Mouse (Mus musculus) layer of hippocampus, postnatal 36 days (tissue): ENCODE measurements around the gene Rps11. TPM values are rescaled to one million over a fixed set of nuclear protein-coding genes. Genes with fewer than 3 reads are reported as not detected.
"Not testable (repeated sequence)": the region's sequence is repeated elsewhere in the genome, so short reads cannot be mapped to it uniquely, and the experiment has no call there.

Source experiments
- DNase-seq, 2 experiments: peaks; one replicate each; pipeline ENCODE4 v3.0.0; 2022
- total RNA-seq, 2 experiments: library from RNA; stranded (reverse); gene quantifications; 2 replicates each; pipeline ENCODE4 v1.2.3; 2021

Gene Rps11
- total RNA-seq, 2 experiments from 2014 or later = 408 to 432 TPM

DNA sequence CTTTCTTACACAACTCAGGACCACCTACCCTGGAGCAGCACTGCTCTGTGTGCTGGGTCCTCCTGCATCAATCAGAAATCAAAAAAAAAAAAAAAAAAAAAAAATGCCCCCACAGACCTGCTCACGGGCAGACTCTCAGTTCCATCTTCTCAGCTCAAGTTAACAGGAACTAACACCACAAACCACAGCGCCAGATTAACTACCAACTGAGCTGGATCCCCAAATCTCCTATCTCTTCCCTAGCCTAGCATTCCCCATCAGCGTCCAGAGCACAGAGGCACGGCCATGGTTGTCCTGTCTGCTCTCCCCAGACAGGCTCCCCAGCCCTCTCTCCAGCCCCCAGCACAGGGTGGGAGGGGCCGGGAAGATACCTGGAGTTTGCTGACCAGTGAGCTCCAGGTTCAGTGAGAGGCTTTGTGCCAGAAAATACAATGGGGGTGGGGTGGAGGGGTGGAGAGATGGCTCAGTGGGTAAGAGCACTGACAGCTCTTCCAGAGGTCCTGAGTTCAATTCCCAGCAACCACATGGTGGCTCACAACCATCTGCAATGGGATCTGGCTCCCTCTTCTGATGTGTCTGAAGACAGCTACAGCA is 17.1 kb downstream of the Rps11 start:
- no peak for DNase-seq

DNA sequence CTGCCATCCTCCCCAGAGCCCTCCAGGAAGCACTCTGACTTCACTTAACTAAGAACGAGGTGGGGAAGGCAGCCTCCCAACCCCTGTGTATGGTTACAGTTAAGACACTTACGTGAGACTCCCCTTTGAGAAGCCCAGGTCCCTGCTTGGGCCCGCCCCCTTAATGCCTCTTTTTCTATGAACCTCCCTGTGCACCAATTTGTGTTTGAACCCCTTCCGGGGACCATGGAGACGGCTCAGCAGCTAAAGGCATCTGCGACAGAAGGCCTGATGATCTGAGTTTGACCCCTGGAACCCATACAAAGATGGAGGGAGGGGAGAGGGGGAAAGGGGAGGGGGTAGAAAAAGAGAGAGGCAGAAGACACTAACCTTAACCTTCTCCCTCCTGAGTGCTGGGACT is 17.8 kb downstream of the Rps11 start:
- DNase-seq = no peak

DNA sequence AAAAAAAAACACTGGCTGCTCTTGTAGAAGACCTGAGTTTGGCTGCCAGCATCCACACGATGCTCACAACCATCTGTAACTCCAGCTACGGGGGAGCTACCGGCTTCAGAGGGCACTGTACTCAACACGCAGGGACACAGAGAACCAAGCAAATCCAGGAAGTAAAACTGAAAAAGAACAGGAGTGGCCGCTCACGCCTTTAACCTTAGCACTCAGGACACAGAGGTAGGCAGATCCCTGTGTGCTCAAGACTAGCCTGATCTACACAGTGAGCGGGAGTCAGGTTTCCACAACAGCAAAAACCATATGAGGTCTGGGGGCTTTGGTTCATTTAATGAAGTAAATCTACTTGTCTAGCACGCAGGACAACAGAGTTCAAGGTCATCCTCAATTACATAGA is 18.7 kb downstream of the Rps11 start:
- no peak for DNase-seq

DNA sequence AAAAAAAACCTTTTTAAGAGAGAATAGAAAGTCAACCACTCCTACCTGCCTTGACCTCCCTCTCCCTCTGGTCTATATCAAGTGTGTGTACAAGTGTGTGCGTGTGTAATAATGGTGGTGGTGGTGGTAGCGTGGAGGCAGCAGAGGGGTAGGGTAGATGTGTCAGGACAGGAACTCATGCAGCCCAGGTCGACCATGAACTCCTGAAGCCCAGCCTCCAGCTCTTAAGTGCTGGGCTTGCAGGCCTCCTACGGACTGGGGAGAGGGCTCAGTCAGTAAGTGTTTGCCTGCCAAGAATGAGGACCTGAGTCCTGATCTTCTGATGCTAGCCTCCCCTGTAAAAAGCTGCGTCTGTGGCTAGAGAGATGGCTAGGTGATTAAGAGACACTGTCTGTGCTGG is 19.3 kb downstream of the Rps11 start:
- DNase-seq = no peak

DNA sequence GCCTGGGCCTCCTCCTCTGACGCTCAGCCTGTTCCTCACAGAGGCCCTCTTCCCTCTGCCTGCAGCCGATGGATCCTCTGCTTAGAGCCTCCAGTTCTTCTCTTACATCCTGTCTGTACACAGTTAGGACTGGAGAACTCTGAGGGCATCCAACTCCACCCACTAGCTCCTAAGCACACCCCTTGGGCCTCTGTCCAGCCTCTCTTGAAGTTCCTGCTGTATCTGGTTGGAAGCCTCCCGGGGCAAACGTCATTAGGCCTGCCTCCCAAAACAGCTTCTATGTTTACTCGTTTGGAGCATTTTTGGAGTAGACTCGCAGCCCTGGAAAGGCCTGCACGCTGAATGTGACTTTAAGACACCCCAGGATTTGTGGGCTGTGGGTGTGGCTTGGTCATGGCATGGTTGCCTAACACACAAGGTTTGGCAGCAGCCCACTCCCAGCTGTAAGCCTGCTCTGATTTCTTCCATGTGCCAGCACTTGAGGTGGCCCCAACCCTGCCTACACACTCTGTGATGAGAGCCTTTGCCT is 20.5 kb downstream of the Rps11 start, which contains the start of gene Fcgrt:
TSS of gene Fcgrt (minus strand) at position 200 of the 529 bp plus-strand sequence.
- DNase-seq = peak in 1 of 2 experiments; percentile 45

DNA sequence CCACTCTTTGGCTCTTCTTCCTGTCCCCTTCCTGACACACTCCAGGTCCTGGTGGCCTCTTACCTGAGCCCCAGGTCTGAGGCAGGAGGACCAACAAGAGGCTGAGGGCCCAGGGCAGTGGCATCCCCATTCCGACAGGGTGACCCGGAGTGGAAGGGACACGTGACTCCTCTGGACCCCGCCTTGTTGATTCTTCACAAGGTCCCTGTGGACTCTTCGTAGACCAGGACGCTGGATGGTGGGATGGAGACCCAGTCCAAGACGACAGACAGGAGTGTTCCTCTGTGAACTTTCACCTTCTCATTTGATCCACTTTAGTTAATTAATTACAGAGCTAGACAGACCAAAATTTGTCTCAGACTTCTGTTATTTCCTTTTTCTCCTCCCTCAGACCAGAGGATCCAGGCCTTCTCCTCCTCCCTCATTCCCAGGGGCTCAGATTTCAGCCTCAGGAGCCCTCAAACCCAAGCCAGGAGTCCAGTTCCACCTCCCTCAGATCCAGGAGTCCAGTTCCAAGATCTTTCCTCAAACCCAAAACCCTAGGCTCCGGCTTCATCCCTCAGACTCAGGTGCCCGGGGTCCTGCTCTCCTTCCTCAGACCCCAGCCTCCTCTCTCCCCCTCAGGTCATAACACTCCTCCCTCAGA is 21.2 kb downstream of the Rps11 start:
- no peak for DNase-seq

DNA sequence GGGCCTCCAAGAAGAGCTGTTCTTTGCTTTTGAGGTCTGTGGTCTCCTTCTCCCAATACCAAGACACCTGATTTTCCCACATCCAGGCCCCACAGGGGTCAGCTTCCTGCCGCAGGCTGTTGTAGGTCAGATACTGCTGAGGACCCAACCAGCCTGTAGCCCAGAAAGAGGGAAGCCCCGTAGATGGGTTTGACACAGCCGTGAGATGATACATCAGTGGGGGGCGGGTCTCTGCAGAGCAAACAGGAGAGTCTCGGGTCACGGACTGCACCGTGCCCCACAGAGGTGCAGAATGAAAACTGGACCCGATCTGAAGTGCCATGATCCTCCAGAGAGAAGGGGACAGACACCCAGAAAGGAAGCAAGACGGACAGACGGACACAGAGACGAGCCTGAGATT is 21.8 kb downstream of the Rps11 start:
- DNase-seq = no peak

DNA sequence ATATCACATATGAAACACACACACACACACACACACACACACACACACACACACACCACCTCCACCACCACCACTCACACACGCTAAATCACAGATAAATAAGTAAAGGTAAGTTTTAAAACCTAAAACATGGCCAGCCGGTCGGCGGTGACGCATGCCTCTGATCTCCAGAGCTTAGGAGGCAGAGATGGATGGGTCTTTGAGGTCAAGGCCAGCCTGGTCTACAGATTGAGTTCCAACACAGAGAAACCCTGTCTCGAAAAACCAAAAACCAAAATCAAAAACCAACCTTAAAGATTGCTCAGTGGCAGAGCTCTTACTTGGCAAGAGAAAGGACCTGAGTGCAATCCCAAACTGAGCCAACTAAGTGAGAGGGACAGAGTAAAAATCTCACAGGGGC is 24.2 kb downstream of the Rps11 start:
- DNase-seq = no peak

DNA sequence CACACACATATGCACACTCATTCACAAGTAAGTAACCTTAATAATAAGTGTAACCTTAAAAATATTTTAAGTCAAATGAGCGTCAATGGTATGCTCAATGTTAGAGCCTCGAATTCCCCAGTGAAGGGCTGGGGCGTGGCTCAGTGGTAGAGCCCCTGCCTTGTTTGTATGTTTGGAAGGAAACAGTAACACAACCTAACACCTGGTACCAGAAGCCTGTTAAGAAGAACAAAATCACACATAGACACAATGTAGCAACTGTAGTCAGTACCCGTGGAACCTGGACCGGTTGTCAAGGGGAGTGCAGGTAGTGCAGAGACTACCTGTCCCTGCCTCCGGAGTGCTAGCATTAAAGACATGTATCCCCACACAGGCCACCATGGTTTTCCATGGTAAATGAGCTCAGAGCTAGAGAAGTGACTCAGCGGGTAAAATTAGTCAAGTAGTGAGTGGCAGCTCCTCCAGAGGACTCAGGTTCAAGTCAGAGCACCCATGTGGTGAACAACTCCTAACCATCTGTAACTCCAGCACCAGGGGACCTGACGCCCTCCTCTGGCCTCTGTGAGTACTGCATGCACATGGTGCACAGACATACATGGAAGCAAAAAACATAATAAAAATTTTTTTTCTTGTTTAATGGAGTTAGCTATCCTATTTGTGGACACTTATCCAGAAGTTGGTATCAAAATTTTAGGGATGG is 25.5 kb downstream of the Rps11 start:
- DNase-seq = no peak

DNA sequence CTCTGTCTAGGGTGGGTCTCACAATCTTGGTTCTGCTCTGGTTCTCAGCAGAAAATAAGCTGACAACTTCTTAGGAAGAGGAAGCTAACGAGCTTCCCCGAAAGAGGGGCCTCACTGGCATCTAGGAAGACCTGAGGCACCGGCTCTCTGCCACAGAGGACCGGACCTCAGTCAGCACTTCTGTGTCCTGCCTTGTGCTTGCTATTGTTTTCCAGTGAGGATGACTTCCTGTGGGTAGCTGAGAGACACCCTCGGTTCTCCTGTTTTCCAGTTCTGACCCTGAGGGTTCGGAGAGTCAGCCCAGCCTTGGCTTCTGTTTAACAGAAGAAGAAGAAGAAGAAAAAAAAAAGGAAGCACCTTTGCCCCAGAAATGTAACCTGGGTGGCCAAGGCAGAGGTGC is 26.8 kb downstream of the Rps11 start:
- DNase-seq = no peak

DNA sequence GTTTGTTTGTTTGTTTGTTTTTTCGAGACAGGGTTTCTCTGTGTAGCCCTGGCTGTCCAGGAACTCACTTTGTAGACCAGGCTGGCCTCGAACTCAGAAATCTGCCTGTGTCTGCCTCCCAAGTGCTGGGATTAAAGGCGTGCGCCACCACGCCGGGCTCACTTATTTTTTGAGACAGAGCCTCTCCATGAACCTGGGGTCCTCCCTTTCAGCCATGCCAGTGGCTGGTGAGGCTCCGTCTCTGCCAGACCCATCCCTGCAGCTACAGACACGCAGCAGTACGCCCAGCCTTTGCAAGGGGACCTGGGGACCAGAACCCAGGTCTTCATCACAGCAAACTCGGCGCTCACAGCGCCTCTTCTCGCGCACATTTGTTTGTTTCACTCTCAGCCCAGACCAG is 28.3 kb downstream of the Rps11 start:
- DNase-seq = not testable (repeated sequence)

DNA sequence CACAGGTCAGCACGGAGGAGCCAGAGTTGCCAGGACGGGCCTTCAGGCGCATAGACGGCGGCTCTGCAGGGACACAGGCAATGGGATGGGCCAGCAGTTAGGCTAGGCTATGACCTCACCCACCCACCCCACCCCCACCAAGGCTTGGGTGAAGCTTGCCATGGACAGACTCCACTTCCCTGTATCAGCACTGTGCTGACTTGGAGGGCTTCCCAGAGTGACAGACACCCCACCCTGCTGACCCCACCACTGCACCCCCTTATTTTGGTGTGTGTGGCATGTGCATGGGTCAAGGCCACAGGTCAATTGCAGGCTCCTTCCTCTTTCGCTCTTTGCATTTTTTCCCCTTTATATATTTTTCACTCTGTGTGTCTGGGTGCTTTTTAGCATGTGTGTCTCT is 28.9 kb downstream of the Rps11 start:
- DNase-seq = no peak

DNA sequence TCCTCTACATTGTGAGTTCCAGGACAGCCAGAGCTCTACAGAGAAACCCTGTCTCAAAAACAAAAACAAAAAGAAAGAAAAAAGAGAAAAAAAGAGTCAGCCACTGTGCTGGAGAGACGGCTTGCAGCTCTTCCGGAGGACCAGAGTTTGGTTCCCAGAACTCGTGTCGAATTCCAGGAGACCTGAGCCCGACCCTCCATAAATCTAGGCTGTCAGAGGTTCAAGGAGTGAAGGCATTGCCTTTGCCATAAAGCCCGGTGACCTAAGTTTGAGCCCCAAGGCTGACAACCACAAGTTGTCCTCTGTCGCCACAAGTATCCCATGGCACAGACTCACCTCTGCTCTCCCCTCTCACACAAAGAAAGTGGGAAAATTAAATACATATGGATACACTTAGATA is 30.1 kb downstream of the Rps11 start:
- DNase-seq = no peak

DNA sequence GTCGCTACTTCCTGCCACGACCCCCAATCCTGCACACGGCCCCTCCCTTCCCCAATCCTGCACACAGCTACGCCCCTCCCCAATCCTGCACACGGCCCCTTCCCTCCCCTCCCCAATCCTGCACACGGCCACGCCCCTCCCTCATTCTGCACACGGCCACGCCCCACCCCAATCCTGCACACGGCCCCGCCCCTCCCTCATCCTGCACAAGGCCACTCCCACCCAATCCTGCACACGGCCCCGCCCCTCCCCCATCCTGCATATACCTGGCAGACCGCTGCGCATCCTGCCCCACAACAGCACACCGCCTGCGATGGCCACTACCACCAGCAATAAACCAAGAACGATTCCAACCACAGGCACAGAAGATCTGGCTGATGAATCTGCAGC is 30.7 kb downstream of the Rps11 start:
- no peak for DNase-seq

DNA sequence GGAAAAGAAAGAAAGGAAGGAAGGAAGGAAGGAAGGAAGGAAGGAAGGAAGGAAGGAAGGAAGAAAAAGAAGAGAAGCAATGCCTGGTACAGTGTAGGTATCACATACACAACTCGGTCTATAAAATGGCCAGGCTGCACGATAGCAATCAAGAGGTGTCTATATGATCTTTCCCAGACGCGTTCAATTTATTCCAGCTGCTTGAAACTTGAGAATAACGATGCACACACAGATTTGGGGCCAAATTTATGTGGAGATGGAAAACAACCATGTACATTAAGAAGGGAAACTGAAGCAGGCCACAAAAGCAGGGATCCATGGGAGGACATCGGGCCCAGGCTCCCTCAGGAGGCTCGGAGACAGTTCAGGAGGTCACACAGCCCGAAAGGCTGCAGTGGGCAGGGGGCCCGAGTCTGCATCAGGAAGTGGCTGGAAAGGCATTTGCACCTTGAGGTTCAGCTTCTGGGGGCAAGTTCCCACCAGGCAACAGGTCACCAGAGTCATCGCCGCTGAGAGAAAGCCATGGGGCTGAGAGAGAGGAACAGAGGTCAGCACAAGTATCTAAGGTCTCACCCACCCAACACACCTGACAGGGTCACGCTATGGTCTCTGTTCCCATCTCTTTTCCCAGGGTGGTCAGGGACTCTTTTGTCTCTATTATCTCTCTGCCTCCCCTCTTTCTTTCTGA is 31.3 kb downstream of the Rps11 start:
- no peak for DNase-seq

DNA sequence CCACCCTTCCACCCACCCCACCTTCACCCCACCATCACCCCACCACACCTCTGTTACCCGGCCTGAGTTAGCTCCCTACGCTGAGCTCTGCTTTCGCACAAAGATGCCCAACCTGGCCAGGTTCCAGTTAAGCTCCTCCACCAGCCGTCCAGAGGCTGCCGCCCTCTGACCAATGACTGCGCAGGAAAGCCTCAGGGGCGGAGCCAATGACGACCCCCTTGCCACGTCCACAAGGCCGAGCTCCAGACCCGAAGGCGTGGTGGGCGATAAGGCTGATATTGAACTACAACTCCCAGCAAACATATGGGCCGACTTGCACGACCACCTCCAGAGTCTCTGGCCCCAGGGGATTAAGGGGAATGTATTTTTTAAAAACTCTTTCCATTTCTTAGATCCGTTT is 32.2 kb downstream of the Rps11 start, which contains the start of gene Rcn3:
TSS of gene Rcn3 (minus strand) at position 174 of the 400 bp plus-strand sequence.
- DNase-seq = peak in 1 of 2 experiments; percentile 37

DNA sequence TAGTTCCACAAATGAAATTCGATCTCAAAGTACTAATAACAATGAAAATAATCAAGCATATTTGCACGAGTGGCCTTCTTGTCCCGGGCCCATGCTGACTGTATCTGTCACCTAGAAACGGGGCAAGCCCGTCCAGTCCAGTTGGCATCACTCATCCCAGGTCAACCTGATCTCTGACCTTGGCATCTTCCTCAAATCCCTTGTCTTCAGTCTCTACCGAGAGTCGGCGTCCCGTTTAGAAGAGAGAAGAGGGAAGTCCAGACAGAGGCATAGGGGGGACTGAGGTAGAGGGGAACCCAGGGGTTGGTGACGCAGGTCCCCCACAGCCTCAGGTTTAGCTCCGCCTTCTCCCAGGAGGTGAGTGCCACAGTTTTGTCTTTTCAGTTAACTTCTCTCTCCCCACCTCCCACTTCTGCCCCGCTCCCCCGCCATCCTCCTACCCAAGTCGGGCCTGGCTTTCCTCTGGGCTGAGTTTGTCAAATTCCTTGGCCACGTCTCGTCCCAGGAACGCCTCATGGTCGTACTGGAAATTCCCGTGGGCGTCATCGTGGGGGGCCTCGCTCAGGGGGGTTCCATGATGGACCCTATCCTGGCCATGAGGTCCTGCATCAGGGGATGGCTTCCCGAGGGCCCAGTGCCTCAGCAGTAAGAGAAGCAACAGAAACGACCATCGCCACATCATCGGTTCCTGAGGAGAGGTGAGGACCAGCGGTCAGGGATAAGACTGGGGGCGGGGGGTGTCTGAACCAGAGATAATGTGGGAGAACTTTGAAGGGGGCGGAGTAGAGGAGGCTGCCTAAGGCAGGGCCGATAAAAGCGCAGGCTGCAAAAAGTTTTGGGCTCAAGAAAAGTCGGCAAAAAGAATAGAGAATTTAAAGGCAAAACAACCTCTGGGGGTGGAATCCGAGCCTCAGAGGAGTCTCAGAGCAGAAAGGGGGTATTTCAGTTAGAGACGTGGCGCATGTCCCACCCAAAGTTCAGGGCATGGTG is 32.9 kb downstream of the Rps11 start:
- no peak for DNase-seq

DNA sequence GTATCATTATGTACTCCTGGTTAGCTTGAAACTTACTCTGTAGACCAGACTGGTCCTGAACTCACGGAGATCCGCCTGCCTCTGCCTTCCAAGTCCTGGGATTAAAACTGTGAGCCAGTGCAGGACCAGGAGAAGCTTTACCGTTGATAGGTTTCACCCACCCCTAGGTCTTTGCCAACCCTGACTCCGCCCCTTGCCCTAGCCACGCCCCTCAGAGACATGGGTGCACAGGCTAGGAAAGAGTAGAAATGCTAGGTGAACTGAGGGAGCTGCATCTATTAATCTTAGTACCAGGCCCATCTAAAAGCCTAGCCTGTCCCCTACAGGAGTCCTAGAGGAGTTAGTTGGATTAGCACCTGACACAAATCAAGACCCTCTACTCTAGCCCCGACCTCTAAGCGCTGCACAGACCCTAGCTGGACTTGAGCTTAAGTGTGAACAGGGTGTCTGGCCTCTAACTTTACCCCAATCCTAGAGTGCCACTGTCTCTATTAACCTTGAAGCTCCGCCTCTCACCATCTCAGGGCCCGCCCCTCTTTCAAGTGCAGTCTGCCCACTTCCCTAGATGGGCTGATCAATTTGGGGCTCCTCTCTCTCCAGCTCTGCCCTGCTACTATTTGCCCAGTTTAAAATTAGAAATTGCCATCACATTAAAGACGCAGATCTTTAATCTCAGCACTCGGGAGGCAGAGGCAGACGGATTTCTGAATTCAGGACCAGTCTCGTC is 33.8 kb downstream of the Rps11 start:
- DNase-seq = no peak

DNA sequence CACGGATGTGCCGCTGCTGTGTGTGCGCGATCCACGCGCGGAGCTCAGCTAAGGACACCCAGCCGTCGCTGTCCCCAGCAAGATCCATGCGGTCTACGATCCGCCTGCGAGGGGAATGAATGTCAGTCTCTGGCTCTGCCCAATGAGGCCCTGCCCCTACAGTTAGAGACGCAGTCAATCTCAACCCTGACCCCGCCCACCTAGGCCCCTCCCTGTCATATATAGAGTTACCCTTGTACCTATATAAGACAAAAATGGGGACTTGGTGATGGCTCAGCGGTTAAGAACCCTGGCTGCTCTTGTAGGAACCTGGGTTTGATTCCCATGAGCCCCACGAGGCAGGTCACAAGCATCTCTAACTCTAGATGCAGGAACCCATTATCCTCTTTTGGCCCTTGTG is 35.6 kb downstream of the Rps11 start:
- DNase-seq = no peak

DNA sequence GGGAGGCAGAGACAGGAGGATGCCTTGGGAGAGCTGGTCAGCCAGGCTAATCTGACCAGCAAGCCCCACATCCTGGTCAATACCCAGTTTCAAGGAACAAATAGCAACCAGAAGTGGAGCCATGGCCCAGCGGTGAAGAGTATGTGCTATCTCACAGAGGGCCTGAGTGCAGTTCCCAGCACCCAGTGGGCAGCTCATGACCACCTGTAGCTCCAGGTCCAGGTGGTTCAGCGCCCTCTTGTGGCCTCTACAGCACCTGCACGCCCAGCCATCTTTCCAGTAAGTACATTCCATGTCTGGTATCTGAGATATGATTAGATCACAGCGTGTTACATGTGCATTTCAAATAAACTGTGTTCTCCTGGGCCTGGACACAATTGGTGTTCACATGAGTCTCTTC is 38.2 kb downstream of the Rps11 start:
- no peak for DNase-seq

DNA sequence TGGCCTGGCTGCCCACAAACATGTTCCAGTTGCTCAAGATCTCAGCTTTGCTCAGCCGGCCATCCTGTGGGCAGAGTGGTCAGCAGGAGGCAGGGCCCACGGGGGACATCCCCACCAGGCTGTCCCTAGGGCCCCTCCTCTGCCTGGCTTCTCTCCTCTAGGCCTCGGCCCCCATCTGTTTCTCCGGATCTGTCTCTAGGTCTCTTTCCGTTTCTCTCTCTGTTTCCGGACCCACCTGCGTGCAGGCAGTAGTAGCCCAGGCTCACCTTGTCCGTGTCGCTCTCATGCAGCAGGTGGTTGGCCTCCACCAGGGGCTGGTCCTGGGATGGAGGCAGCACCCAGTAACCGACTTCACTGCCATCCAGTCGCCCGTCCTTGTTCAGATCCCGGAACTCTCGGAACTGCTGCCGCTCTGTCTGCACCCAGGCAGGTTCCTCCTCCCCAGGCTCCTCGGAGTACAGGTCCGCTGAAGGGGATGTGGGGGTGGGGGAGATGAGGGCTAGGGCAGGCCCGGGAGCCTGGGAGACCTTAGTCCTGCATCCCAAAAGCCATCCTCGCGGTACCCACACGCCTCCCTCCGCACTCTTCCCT is 40.8 kb downstream of the Rps11 start:
- DNase-seq = no peak
